Mouse (Mus musculus): ENCODE measurements around the gene Thegl. TPM values are rescaled to one million over a fixed set of nuclear protein-coding genes. Genes with fewer than 3 reads are reported as not detected.
"Not testable (repeated sequence)": the region's sequence is repeated elsewhere in the genome, so short reads cannot be mapped to it uniquely, and the experiment has no call there.

Thegl gene
- total RNA-seq, 4 experiments from 2014 or later = not detected

- no peak for DNase-seq (ENCODE audit: low spot score in 2 of 2)
Measured at GRCm38 (mm10) chr5:77093961-77094360, 78.1 kb downstream of the Thegl start.

DNA sequence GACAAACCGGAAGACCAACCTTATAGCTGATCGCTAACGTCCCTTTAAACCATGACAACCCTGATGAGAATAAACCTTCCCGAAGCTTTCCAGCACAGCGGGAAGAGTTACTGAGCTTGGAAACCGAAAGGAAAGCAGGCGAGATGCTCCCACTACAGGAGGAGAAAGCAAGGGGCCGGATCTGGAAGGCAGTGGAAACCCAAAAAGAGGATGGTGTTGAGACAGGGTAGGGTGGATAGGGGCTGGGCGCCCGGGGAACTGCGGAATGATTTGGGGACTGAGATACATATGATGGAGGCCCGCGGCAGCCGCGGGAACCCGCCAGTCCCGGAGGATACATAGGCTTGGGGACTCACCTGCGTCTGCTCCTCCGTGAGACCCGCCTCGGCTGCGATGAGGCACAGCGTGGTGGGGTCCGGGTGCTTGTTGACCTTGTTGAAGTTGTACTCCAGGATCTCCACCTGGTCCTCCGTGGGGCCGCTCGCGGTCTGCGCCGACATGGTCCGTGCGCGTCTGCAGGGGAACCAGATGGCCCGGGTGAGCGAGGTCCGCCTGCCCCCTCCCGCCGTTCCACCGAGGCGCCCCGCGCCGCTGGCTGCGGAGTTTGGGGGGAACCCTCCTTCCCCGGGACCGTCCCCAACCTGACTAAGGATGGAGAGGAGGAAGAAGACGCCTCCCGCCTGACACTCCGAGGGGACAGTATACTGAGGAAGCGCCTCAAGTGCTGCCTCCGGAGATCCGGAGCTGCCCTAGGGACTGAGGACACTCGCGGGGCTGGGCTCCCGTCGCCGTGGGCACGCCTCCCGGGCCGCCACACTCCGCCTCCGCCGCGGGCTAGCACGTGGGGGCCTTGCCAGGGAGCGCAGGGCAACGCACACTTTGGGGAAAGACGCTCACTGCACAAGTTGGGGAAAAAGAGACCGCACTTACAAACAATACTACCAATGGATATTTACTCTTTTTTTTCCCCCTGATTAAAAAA, 79.0 kb downstream of the Thegl start:
- peak; percentile 37 to 45 for DNase-seq (ENCODE audit: low spot score in 2 of 2)

DNA sequence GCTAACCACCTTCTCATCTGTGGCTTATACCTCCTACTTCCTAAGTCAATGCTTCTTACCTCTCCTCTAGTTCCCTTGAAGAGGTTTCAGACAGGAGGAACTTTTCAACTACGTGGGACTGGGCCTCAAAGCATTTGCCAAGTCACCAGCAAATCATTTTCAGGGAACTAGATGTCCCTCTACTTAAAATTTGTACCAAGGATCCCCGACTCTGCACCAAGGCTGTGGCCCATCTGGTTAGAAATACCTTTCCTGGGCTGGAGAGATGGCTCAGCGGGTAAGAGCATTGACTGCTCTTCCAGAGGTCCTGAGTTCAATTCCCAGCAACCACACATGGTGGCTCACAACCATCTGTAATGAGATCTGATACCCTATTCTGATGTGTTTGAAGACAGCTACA, 80.4 kb downstream of the Thegl start:
- DNase-seq (ENCODE audit: low spot score in 2 of 2) = not testable (repeated sequence)

- DNase-seq (ENCODE audit: low spot score in 2 of 2) = no peak
Measured at GRCm38 (mm10) chr5:77097686-77098085, 81.9 kb downstream of the Thegl start.

DNA sequence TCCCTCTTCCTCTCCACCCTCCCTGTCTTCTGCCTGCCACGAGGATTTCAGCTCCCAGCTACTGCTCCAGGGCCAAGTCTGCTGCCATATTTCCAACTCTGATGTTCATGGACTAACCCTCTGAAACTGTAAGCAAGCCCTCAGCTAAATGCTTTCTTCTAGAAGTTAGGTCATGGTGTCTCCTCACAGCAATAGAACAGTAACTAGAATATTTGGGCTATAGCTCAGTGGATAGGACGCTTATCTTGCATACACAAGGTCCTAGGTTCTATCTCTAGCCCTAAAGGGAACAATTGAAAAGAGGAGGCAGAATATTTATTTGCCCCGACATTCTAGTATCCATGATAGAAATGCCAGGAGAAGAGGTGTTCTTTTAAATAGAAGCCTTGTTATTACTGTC, 83.1 kb downstream of the Thegl start:
- no peak for DNase-seq (ENCODE audit: low spot score in 2 of 2)

DNA sequence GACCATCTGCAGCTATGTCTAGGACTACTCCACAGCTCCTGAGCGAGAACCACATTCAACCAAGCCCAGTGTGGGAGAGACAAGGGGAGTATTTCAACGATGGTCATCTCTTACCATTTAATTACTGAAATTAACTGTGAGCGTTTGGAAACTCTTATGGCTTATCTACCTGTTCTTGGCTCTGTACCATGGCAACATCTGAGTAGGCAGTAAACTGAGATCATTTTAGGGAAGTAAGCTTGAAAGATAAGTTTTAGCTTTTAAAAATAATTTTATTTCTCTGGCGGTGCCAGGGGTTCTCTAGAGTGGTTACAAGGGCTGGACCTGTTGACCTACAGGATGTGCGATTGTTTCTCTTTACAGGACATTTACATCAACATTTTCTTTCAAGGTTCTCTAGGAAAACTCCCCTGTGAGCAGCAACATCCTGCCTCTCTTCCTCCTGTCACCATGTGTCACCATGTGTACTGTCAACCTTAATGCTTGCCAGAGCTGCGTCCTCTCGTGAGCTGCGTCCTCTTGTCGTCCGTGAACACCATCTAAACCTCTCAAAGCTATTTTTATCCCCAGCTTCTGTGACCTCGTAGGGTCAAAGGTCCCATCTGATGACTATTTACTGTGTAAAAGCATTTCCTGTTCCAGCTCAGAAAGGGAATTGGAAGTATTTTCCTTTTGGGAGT, 83.6 kb downstream of the Thegl start:
- DNase-seq (ENCODE audit: low spot score in 2 of 2) = no peak

GRCm38 (mm10) chr5:77099997-77100380, 84.2 kb downstream of the Thegl start:
- DNase-seq (ENCODE audit: low spot score in 2 of 2) = no peak

DNA sequence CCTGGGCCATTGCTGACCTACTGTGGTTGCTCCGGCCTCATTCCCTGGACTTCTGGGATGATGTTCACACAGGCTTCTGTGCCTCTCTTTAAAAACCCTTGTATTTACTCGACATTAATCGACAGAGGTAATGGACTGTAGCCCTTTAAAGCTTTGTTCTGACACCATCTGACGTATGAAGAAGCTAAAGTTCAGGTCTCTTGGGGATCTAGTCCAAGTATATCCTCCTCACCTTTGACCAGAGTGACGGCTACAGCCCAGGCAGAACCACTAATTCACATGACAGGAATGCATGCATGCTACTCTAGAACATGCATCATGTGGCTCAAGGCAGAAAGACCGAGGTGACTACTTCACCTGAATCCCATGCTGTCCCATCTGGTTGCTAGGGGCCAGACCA, 84.9 kb downstream of the Thegl start:
- DNase-seq (ENCODE audit: low spot score in 2 of 2) = no peak

- DNase-seq (ENCODE audit: low spot score in 2 of 2) = no peak
Measured at GRCm38 (mm10) chr5:77102522-77103365, 86.9 kb downstream of the Thegl start.

- DNase-seq (ENCODE audit: low spot score in 2 of 2) = no peak
Measured at GRCm38 (mm10) chr5:77107146-77107822, 91.5 kb downstream of the Thegl start.

- DNase-seq (ENCODE audit: low spot score in 2 of 2) = no peak
Measured at GRCm38 (mm10) chr5:77108806-77109205, 93.0 kb downstream of the Thegl start.

- no peak for DNase-seq (ENCODE audit: low spot score in 2 of 2)
Measured at GRCm38 (mm10) chr5:77109814-77110213, 94.0 kb downstream of the Thegl start.

Other genes with a start within 250 kb of the Thegl start
- 10 to 100 TPM in 3 of 4 experiments, 1 to 10 TPM in 1; 8.6 to 14.5 (median 12.0) TPM for gene Aasdh, start 110.5 kb upstream of the Thegl start, total RNA-seq (2022)
- gene Paics, start 64.7 kb upstream of the Thegl start, total RNA-seq (2022) = 100 to 1,000 TPM; 150 to 159 (median 158) TPM
- gene Ppat, start 64.4 kb upstream of the Thegl start, total RNA-seq (2022) = 10 to 100 TPM; 21.7 to 26.1 (median 25.5) TPM
- 10 to 100 TPM; 46.9 to 53.4 (median 49.4) TPM for gene Srp72, start 41.3 kb upstream of the Thegl start, total RNA-seq (2022)
- not detected for gene Arl9, start 12.0 kb upstream of the Thegl start, total RNA-seq (2022)
- 1 to 10 TPM; 1.2 to 2.7 (median 2.2) TPM for gene Hopx, start 99.1 kb downstream of the Thegl start, total RNA-seq (2022)
- gene Spink2, start 195.4 kb downstream of the Thegl start, total RNA-seq (2022) = not detected
- gene Rest, start 249.5 kb downstream of the Thegl start, total RNA-seq (2022) = 10 to 100 TPM in 1 of 4 experiments, 1 to 10 TPM in 3; 8.3 to 10.2 (median 9.2) TPM